Mouse (Mus musculus): ENCODE measurements around the gene E130116L18Rik. TPM values are rescaled to one million over a fixed set of nuclear protein-coding genes. Genes with fewer than 3 reads are reported as not detected.
"Not testable (repeated sequence)": the region's sequence is repeated elsewhere in the genome, so short reads cannot be mapped to it uniquely, and the experiment has no call there.

Gene E130116L18Rik
- polyA plus RNA-seq, 1 experiment from 2014 or later: not detected

- H3K36me3 ChIP-seq (ENCODE audit: control insufficient read depth, insufficient read depth, low read length): no peaks in the 10 kb centered on the region
- H3K4me1 ChIP-seq (replicated peaks; ENCODE audit: control insufficient read depth, insufficient read depth, low read length): no peaks in the 10 kb centered on the region
- H3K4me2 ChIP-seq (ENCODE audit: low read depth, low read length, severe bottlenecking): no peak overlapping the region
- H3K4me3 ChIP-seq (ENCODE audit: low read depth, low read length): no peak overlapping the region
- no peaks in the 10 kb centered on the region for H3K9me3 ChIP-seq (ENCODE audit: control insufficient read depth, low read length)
- ATAC-seq (replicated peaks; ENCODE audit: low FRiP score) (no peak), DNase-seq (ENCODE audit: low spot score) (no peak)
- H3K9ac ChIP-seq (ENCODE audit: low read length): no peak overlapping the region
- WGBS: 91% methylated on average over 2 of the region's 2 CpGs
- no peaks in the 10 kb centered on the region for H3K27me3 ChIP-seq (ENCODE audit: control insufficient read depth, insufficient read depth, low read length)
- no peak overlapping the region for H3K27ac ChIP-seq (ENCODE audit: low read depth, low read length)
These were observed 32.4 kb downstream of the E130116L18Rik start for GRCm38 (mm10) chr5:25190521-25190920.

DNA sequence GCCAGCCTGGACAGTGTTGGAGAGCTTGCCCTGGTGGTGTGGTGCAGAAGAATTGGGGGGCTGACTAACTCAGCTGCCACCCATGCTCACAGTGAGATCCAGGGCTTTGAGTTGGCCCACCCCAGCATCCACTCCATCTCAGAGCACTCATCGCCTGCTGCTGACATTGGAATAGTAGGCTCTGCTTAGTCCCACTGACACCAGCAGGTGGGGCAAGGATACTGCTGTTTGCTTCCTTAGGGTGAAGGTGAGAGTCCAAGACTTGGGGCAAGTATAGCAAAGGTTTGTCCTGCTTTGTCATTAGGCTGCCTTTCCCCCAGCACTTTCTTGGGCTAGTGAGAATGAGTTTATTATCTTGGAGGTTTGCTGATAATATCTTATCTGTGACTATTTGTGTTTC lies 34.2 kb downstream of the E130116L18Rik start:
- no peak for DNase-seq (ENCODE audit: low spot score)

GRCm38 (mm10) chr5:25187727-25188126 lies 35.2 kb downstream of the E130116L18Rik start:
- H3K9ac ChIP-seq (ENCODE audit: low read length): no peak overlapping the region
- no peaks in the 10 kb centered on the region for H3K27me3 ChIP-seq (ENCODE audit: control insufficient read depth, insufficient read depth, low read length)
- H3K27ac ChIP-seq (ENCODE audit: low read depth, low read length): no peak overlapping the region
- H3K36me3 ChIP-seq (ENCODE audit: control insufficient read depth, insufficient read depth, low read length): no peaks in the 10 kb centered on the region
- ATAC-seq (replicated peaks; ENCODE audit: low FRiP score) (no peak), DNase-seq (ENCODE audit: low spot score) (no peak)
- no peak overlapping the region for H3K4me2 ChIP-seq (ENCODE audit: low read depth, low read length, severe bottlenecking)
- H3K4me3 ChIP-seq (ENCODE audit: low read depth, low read length): no peak overlapping the region
- no peaks in the 10 kb centered on the region for H3K4me1 ChIP-seq (replicated peaks; ENCODE audit: control insufficient read depth, insufficient read depth, low read length)
- H3K9me3 ChIP-seq (ENCODE audit: control insufficient read depth, low read length): no peaks in the 10 kb centered on the region

More for the DNA sequence above, 34.2 kb downstream of the E130116L18Rik start:
- Histone ChIP-seq H3K9me3 (ENCODE audit: control insufficient read depth, low read length) (no peaks in the 10 kb centered on the region), H3K27me3 (ENCODE audit: control insufficient read depth, insufficient read depth, low read length) (no peaks in the 10 kb centered on the region), H3K4me2 (ENCODE audit: low read depth, low read length, severe bottlenecking) (no peak overlapping the region), H3K9ac (ENCODE audit: low read length) (no peak overlapping the region), H3K27ac (ENCODE audit: low read depth, low read length) (no peak overlapping the region), H3K4me3 (ENCODE audit: low read depth, low read length) (no peak overlapping the region), H3K36me3 (ENCODE audit: control insufficient read depth, insufficient read depth, low read length) (no peaks in the 10 kb centered on the region), H3K4me1 (replicated peaks; ENCODE audit: control insufficient read depth, insufficient read depth, low read length) (no peaks in the 10 kb centered on the region)
- 31% methylated on average over 1 of the region's 1 CpGs for WGBS
- no peak for ATAC-seq (replicated peaks; ENCODE audit: low FRiP score)

DNA sequence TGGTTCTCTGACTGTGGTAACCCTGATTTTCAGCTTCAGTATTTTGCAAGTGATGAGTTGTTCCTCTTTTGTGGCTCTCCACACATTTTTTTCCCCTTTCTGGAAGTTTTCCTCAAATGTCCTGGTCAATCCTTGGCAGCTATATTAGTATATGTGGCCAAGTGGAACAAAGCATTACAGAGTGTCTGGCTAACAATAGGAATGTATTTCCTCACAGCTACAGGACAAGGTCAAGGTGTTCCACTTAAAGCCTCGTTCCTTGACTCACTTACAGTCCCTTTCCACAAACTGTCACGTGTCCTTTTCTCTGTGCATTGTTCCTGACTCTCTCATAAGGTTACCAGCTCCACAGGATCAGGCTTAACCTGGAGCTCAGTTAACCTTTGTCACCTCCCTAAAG lies 38.4 kb downstream of the E130116L18Rik start:
- Histone ChIP-seq H3K9ac (ENCODE audit: low read length) (no peak overlapping the region), H3K4me2 (ENCODE audit: low read depth, low read length, severe bottlenecking) (no peak overlapping the region), H3K36me3 (ENCODE audit: control insufficient read depth, insufficient read depth, low read length) (no peaks in the 10 kb centered on the region), H3K9me3 (ENCODE audit: control insufficient read depth, low read length) (no peaks in the 10 kb centered on the region), H3K4me1 (replicated peaks; ENCODE audit: control insufficient read depth, insufficient read depth, low read length) (no peaks in the 10 kb centered on the region), H3K4me3 (ENCODE audit: low read depth, low read length) (no peak overlapping the region), H3K27me3 (ENCODE audit: control insufficient read depth, insufficient read depth, low read length) (no peaks in the 10 kb centered on the region), H3K27ac (ENCODE audit: low read depth, low read length) (no peak overlapping the region)
- WGBS: 50% methylated on average over 2 of the region's 2 CpGs
- DNase-seq (ENCODE audit: low spot score) (no peak), ATAC-seq (replicated peaks; ENCODE audit: low FRiP score) (no peak)

GRCm38 (mm10) chr5:25183595-25183994 lies 39.4 kb downstream of the E130116L18Rik start:
- no peak overlapping the region for H3K4me2 ChIP-seq (ENCODE audit: low read depth, low read length, severe bottlenecking)
- H3K4me3 ChIP-seq (ENCODE audit: low read depth, low read length): no peak overlapping the region
- H3K4me1 ChIP-seq (replicated peaks; ENCODE audit: control insufficient read depth, insufficient read depth, low read length): no peaks in the 10 kb centered on the region
- no peaks in the 10 kb centered on the region for H3K36me3 ChIP-seq (ENCODE audit: control insufficient read depth, insufficient read depth, low read length)
- WGBS: 86% methylated on average over 4 of the region's 4 CpGs
- no peak for ATAC-seq (replicated peaks; ENCODE audit: low FRiP score)
- H3K9ac ChIP-seq (ENCODE audit: low read length): no peak overlapping the region
- H3K9me3 ChIP-seq (ENCODE audit: control insufficient read depth, low read length): no peaks in the 10 kb centered on the region
- no peak for DNase-seq (ENCODE audit: low spot score)
- no peak overlapping the region for H3K27ac ChIP-seq (ENCODE audit: low read depth, low read length)
- H3K27me3 ChIP-seq (ENCODE audit: control insufficient read depth, insufficient read depth, low read length): no peaks in the 10 kb centered on the region

GRCm38 (mm10) chr5:25181004-25181531 lies 41.9 kb downstream of the E130116L18Rik start, which contains the start of gene Galntl5:
Gene Galntl5 (plus strand): TSS chr5:25181460.
- no peak for ATAC-seq (replicated peaks; ENCODE audit: low FRiP score)

GRCm38 (mm10) chr5:25179936-25180488 lies 42.9 kb downstream of the E130116L18Rik start:
- no peak for ATAC-seq (replicated peaks; ENCODE audit: low FRiP score)
- DNase-seq (ENCODE audit: low spot score): no peak
- 91% methylated on average over 3 of the region's 3 CpGs for WGBS
- Histone ChIP-seq H3K27ac (ENCODE audit: low read depth, low read length) (no peak overlapping the region), H3K27me3 (ENCODE audit: control insufficient read depth, insufficient read depth, low read length) (no peaks in the 10 kb centered on the region), H3K36me3 (ENCODE audit: control insufficient read depth, insufficient read depth, low read length) (no peaks in the 10 kb centered on the region), H3K9me3 (ENCODE audit: control insufficient read depth, low read length) (no peaks in the 10 kb centered on the region), H3K4me3 (ENCODE audit: low read depth, low read length) (no peak overlapping the region), H3K9ac (ENCODE audit: low read length) (no peak overlapping the region), H3K4me2 (ENCODE audit: low read depth, low read length, severe bottlenecking) (no peak overlapping the region), H3K4me1 (replicated peaks; ENCODE audit: control insufficient read depth, insufficient read depth, low read length) (no peaks in the 10 kb centered on the region)

More at GRCm38 (mm10) chr5:25181004-25181531, 41.9 kb downstream of the E130116L18Rik start, which contains the start of gene Galntl5:
- WGBS: 74% methylated on average over 1 of the region's 1 CpGs
- Histone ChIP-seq H3K27me3 (ENCODE audit: control insufficient read depth, insufficient read depth, low read length) (no peaks in the 10 kb centered on the region), H3K4me2 (ENCODE audit: low read depth, low read length, severe bottlenecking) (no peak within 1 kb of the TSS), H3K9ac (ENCODE audit: low read length) (no peak within 1 kb of the TSS), H3K36me3 (ENCODE audit: control insufficient read depth, insufficient read depth, low read length) (no peaks in the 10 kb centered on the region), H3K9me3 (ENCODE audit: control insufficient read depth, low read length) (no peaks in the 10 kb centered on the region), H3K4me1 (replicated peaks; ENCODE audit: control insufficient read depth, insufficient read depth, low read length) (no peaks in the 10 kb centered on the region), H3K27ac (ENCODE audit: low read depth, low read length) (no peak within 1 kb of the TSS), H3K4me3 (ENCODE audit: low read depth, low read length) (no peak within 1 kb of the TSS)
- DNase-seq (ENCODE audit: low spot score): no peak

DNA sequence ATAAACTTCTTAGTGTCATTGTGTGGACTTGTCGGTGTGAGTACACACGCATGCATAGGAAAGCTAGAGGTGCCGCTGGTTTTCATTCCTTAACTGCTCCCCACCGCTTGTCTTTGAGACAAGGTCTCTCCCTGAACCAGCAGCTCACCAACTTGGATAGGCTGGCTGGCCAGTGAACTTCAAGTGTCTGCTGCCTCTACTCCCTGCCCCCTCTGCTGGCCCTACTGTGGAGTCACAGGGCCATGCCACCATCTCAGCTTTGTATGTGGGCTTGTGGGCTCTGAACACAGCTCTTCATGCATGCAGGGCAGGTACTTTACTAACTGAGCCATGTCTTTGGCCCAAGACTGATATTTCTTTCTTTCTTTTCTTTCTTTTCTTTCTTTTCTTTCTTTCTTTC lies 43.7 kb downstream of the E130116L18Rik start:
- WGBS: 97% methylated on average over 4 of the region's 4 CpGs
- Histone ChIP-seq H3K4me2 (ENCODE audit: low read depth, low read length, severe bottlenecking) (no peak overlapping the region), H3K4me1 (replicated peaks; ENCODE audit: control insufficient read depth, insufficient read depth, low read length) (no peaks in the 10 kb centered on the region), H3K9ac (ENCODE audit: low read length) (no peak overlapping the region), H3K36me3 (ENCODE audit: control insufficient read depth, insufficient read depth, low read length) (no peaks in the 10 kb centered on the region), H3K9me3 (ENCODE audit: control insufficient read depth, low read length) (no peaks in the 10 kb centered on the region), H3K27ac (ENCODE audit: low read depth, low read length) (no peak overlapping the region), H3K27me3 (ENCODE audit: control insufficient read depth, insufficient read depth, low read length) (no peaks in the 10 kb centered on the region), H3K4me3 (ENCODE audit: low read depth, low read length) (no peak overlapping the region)
- ATAC-seq (replicated peaks; ENCODE audit: low FRiP score): no peak
- DNase-seq (ENCODE audit: low spot score): no peak

DNA sequence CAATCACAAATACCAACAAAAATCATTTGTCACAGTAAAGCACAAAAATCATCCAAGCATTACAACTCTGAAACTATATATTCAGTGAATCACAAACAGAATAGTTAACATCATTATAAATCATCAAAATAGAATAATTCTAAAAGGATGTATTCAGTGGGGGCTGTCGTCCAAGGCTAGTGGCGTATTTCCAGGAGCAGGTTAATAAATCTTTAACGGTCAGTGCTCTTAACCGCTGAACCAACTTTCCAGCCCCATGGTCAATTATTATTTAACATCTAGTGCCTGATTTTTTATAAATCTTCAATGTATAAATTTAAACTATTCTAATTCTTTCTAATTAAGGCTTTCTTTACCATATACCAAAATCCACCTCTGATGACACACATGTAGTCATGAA lies 44.4 kb downstream of the E130116L18Rik start:
- not testable (repeated sequence) for H3K27me3 ChIP-seq (ENCODE audit: control insufficient read depth, insufficient read depth, low read length); H3K9ac ChIP-seq (ENCODE audit: low read length); H3K4me1 ChIP-seq (replicated peaks; ENCODE audit: control insufficient read depth, insufficient read depth, low read length); ATAC-seq (replicated peaks; ENCODE audit: low FRiP score); H3K4me2 ChIP-seq (ENCODE audit: low read depth, low read length, severe bottlenecking); H3K9me3 ChIP-seq (ENCODE audit: control insufficient read depth, low read length); H3K27ac ChIP-seq (ENCODE audit: low read depth, low read length); H3K36me3 ChIP-seq (ENCODE audit: control insufficient read depth, insufficient read depth, low read length); DNase-seq (ENCODE audit: low spot score); H3K4me3 ChIP-seq (ENCODE audit: low read depth, low read length)
- WGBS: 93% methylated on average over 4 of the region's 4 CpGs

All from forebrain, embryonic 11.5 days (tissue).